In the genomic region with DNA sequence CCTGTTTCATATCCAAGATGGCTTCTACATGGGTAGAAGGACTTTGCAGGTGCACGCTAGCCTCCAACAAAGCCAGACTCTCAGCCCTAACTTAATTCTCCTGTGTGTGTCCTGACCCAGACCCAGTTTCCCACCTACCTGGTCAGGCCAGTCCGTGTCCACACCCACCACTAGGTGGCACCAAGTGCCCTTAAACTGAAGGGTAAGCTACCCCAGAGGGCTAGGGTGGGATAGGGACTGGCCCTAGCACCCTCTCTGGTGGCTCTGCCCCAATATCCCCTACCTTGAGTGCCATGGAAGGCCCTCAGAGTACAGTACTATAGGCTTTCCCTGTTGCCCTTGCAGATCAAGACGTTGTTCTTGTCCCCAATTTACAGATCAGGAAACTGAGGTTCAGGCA, we compare ENCODE assay signal across 9 mouse cellular contexts.
DNase-seq lines count a peak whose midpoint lies in the region; ATAC-seq lines count a peak whose summit lies in the region.
"Had no signal": no experiment of that assay in that cellular context is flagged by ENCODE, and none has a peak within 500 bp of the region (broad histone marks: within the 10 kb centered on the region; RNA-seq: fewer than 3 reads in every experiment).

No protein-coding gene starts in this region.

- peaks cover 47% of the 10 kb centered on the region for H3K4me1 ChIP-seq in hindbrain, embryonic 10.5 days (replicated peaks)
- no peaks in the 10 kb centered on the region for H3K4me1 ChIP-seq in hindbrain, embryonic 14.5 days (replicated peaks; ENCODE audit: control insufficient read depth, insufficient read depth, low read length)

- H3K36me3 ChIP-seq in hindbrain, embryonic 10.5 days = no peaks in the 10 kb centered on the region
- no peaks in the 10 kb centered on the region for H3K36me3 ChIP-seq in hindbrain, embryonic 14.5 days (replicated peaks; ENCODE audit: control insufficient read depth, insufficient read depth)
- H3K36me3 ChIP-seq: embryonic facial prominence, embryonic 12.5 days had no signal

- peak; percentile 58 for DNase-seq in hindbrain, embryonic 10.5 days (ENCODE audit: low spot score)
- no peak for DNase-seq in hindbrain, embryonic 14.5 days (ENCODE audit: low spot score)
- DNase-seq in CD8-positive naive resting alpha-beta T cell, adult 2 months (ENCODE audit: low read depth in 2 of 2, low spot score in 2 of 2) = peak; percentile 23 to 51
- peak; percentile 69 for DNase-seq in adrenal gland, postnatal 10 days
- peak; percentile 40 for DNase-seq in forelimb bud, embryonic 11.5 days (ENCODE audit: low read depth, low spot score)
- peak; percentile 47 to 80 for DNase-seq in kidney, postnatal 36 days
- peak; percentile 65 for DNase-seq in naive thymus-derived CD4-positive, alpha-beta T cell, adult 2 months (ENCODE audit: low read depth)

- no peak for ATAC-seq in hindbrain, embryonic 14.5 days (ENCODE audit: low FRiP score)
- ATAC-seq in erythroid progenitor cell, adult 5-6 weeks (replicated peaks; ENCODE audit: low FRiP score, poor library complexity, severe bottlenecking) = no peak

- WGBS in hindbrain, embryonic 10.5 days = 41% methylated on average over 3 of the region's 3 CpGs
- WGBS in hindbrain, embryonic 14.5 days = 43% methylated on average over 3 of the region's 3 CpGs

- H3K27me3 ChIP-seq in hindbrain, embryonic 10.5 days (ENCODE audit: insufficient read depth, poor library complexity, severe bottlenecking) = peaks cover 72% of the 10 kb centered on the region
- peaks cover 8% of the 10 kb centered on the region; the same call in 1 of the 2 replicates for H3K27me3 ChIP-seq in hindbrain, embryonic 14.5 days (ENCODE audit: control insufficient read depth, insufficient read depth, low read length)

- H3K4me3 ChIP-seq in hindbrain, embryonic 10.5 days = no peak overlapping the region
- H3K4me3 ChIP-seq in hindbrain, embryonic 14.5 days (replicated peaks; ENCODE audit: low read length) = no peak overlapping the region
- H3K4me3 ChIP-seq: embryonic facial prominence, embryonic 12.5 days had no signal

- H3K9me3 ChIP-seq in hindbrain, embryonic 10.5 days = no peaks in the 10 kb centered on the region
- H3K9me3 ChIP-seq in hindbrain, embryonic 14.5 days (ENCODE audit: control insufficient read depth, low read length) = no peaks in the 10 kb centered on the region
- H3K9me3 ChIP-seq: embryonic facial prominence, embryonic 12.5 days had no signal

- H3K27ac ChIP-seq in hindbrain, embryonic 10.5 days = no peak overlapping the region
- H3K27ac ChIP-seq in hindbrain, embryonic 14.5 days = no peak overlapping the region
- H3K27ac ChIP-seq: embryonic facial prominence, embryonic 12.5 days had no signal

- H3K4me2 ChIP-seq in hindbrain, embryonic 14.5 days (replicated peaks) = no peak overlapping the region
- H3K4me2 ChIP-seq: embryonic facial prominence, embryonic 12.5 days had no signal

- no peak overlapping the region for H3K9ac ChIP-seq in hindbrain, embryonic 14.5 days
- H3K9ac ChIP-seq: embryonic facial prominence, embryonic 12.5 days had no signal
